Mouse (Mus musculus) thymus, adult 2 months (tissue): ENCODE measurements at regions not wholly inside any gene's neighbourhood (a gene's known extent, or its start where the extent isn't known, plus 50 kb on each side); places are given as distances from the start of the nearest gene placed in this dataset.

ENCODE experiments used
- CTCF ChIP-seq: fragments of 200-500 bp; IDR thresholded peaks from 2 replicates; pipeline ENCODE4 v1.5.1; 2012; ENCODE audit warnings: mild to moderate bottlenecking, control low read depth, low read length, moderate library complexity, borderline replicate concordance; ENCODE audit not compliant: control insufficient read depth, poor library complexity, insufficient read depth; ENCODE audit errors: extremely low read depth
- POLR2A ChIP-seq: fragments of 200-500 bp; IDR thresholded peaks from 2 replicates; pipeline ENCODE4 v1.6.1; 2012; ENCODE audit warnings: mild to moderate bottlenecking, low read length, control low read depth, moderate library complexity; ENCODE audit not compliant: control insufficient read depth, poor library complexity, insufficient read depth; ENCODE audit errors: extremely low read depth

DNA sequence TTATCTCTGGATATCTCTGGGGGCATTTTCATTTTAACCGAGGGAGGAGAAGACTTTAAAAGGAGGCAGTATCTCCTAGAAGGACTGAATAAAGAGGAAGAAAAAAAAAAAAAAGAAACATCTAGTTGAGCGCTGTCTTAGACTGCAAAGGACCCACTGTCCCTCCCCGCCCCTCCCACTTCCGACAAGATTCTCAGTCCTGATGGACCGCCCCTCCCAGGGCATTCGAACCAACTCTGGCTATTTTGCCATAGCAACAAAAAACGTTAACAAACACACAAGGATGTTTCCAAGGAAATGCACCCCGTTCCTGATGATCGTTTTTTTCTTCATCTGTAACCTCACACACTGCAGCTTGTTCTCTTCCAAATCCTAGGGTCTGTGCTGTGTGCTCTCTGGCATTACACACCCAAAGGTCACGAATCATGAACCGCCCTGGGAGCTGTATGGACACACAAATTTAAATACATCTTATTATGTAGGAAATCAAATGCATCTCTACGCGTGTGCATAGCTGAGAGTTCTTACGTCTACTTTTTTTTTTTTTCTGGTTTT is 75.8 kb downstream of the Rnd3 start:
- TF ChIP-seq CTCF = no peak
- no peak for TF ChIP-seq POLR2A
